Mouse (Mus musculus): ENCODE results near the gene Crabp2. TPM values are rescaled to one million over a fixed set of nuclear protein-coding genes. Genes with fewer than 3 reads are reported as not detected.

Crabp2 gene
- total RNA-seq, 2 experiments from 2014 or later: 1.6 to 3.7 TPM

- no peak overlapping the region for H3K4me3 ChIP-seq
These were observed 14.0 kb upstream of the Crabp2 start for GRCm38 (mm10) chr3:87934501-87934900.

GRCm38 (mm10) chr3:87935201-87935600, 13.3 kb upstream of the Crabp2 start:
- Histone ChIP-seq H3K27ac (no peak overlapping the region), H3K4me3 (no peak overlapping the region)
- TF ChIP-seq CTCF (conservative IDR thresholded peaks at IDR 0.05): no peak
- no peak for DNase-seq (ENCODE audit: low spot score in 2 of 2)

More at GRCm38 (mm10) chr3:87934501-87934900, 14.0 kb upstream of the Crabp2 start:
- no peak overlapping the region for H3K27ac ChIP-seq
- 0 out of 2 replicates have a peak, but pooled peaks have one; percentile 12 for TF ChIP-seq CTCF (conservative IDR thresholded peaks at IDR 0.05)
- no peak for DNase-seq (ENCODE audit: low spot score in 2 of 2)

- peak; percentile 75 to 85 for DNase-seq (ENCODE audit: low spot score in 2 of 2)
- Histone ChIP-seq H3K4me3 (peak overlapping the region; percentile 5; the same call in 1 of the 2 replicates), H3K27ac (no peak overlapping the region)
- TF ChIP-seq CTCF (conservative IDR thresholded peaks at IDR 0.05): peak; percentile 99
These were observed 12.7 kb upstream of the Crabp2 start for GRCm38 (mm10) chr3:87935776-87936175.

- Histone ChIP-seq H3K27ac (no peak overlapping the region), H3K4me3 (no peak overlapping the region)
- no peak for DNase-seq (ENCODE audit: low spot score in 2 of 2)
- TF ChIP-seq CTCF (conservative IDR thresholded peaks at IDR 0.05): no peak
These were observed 7.9 kb upstream of the Crabp2 start for GRCm38 (mm10) chr3:87940611-87941010.

GRCm38 (mm10) chr3:87942471-87942870, 6.0 kb upstream of the Crabp2 start:
- Histone ChIP-seq H3K27ac (no peak overlapping the region), H3K4me3 (no peak overlapping the region)
- no peak for TF ChIP-seq CTCF (conservative IDR thresholded peaks at IDR 0.05)
- no peak for DNase-seq (ENCODE audit: low spot score in 2 of 2)

- no peak overlapping the region for H3K27ac ChIP-seq
- TF ChIP-seq CTCF (conservative IDR thresholded peaks at IDR 0.05): no peak
These were observed 4.9 kb upstream of the Crabp2 start for GRCm38 (mm10) chr3:87943586-87943985.

GRCm38 (mm10) chr3:87944838-87945600, 3.4 kb upstream of the Crabp2 start:
- Histone ChIP-seq H3K4me3 (no peak overlapping the region), H3K27ac (no peak overlapping the region)
- TF ChIP-seq CTCF (conservative IDR thresholded peaks at IDR 0.05): no peak
- DNase-seq (ENCODE audit: low spot score in 2 of 2): no peak

More at GRCm38 (mm10) chr3:87943586-87943985, 4.9 kb upstream of the Crabp2 start:
- no peak overlapping the region for H3K4me3 ChIP-seq
- DNase-seq (ENCODE audit: low spot score in 2 of 2): no peak

GRCm38 (mm10) chr3:87945781-87946540, 2.5 kb upstream of the Crabp2 start:
- no peak for TF ChIP-seq CTCF (conservative IDR thresholded peaks at IDR 0.05)
- H3K4me3 ChIP-seq: no peak overlapping the region
- no peak for DNase-seq (ENCODE audit: low spot score in 2 of 2)
- no peak overlapping the region for H3K27ac ChIP-seq

GRCm38 (mm10) chr3:87946541-87946860, 2.0 kb upstream of the Crabp2 start:
- TF ChIP-seq CTCF (conservative IDR thresholded peaks at IDR 0.05): no peak
- Histone ChIP-seq H3K27ac (no peak overlapping the region), H3K4me3 (no peak overlapping the region)
- DNase-seq (ENCODE audit: low spot score in 2 of 2): no peak

GRCm38 (mm10) chr3:87947056-87947810, 1.2 kb upstream of the Crabp2 start:
- no peak for DNase-seq (ENCODE audit: low spot score in 2 of 2)
- peak; percentile 26; the same call in 1 of the 2 replicates for TF ChIP-seq CTCF (conservative IDR thresholded peaks at IDR 0.05)
- Histone ChIP-seq H3K27ac (no peak overlapping the region), H3K4me3 (peak overlapping the region; percentile 47)

GRCm38 (mm10) chr3:87947811-87948199, 661 bp upstream of the Crabp2 start:
- no peak for DNase-seq (ENCODE audit: low spot score in 2 of 2)
- Histone ChIP-seq H3K27ac (no peak overlapping the region), H3K4me3 (peak overlapping the region; percentile 47)
- TF ChIP-seq CTCF (conservative IDR thresholded peaks at IDR 0.05): no peak

GRCm38 (mm10) chr3:87949266-87949954, 944 bp downstream of the Crabp2 start:
- Histone ChIP-seq H3K4me3 (no peak overlapping the region), H3K27ac (no peak overlapping the region)
- TF ChIP-seq CTCF (conservative IDR thresholded peaks at IDR 0.05): no peak
- DNase-seq (ENCODE audit: low spot score in 2 of 2): no peak

Measured in layer of hippocampus, adult 2 months (tissue).